Mouse (Mus musculus): Measurements from ENCODE around the gene Dnaja3. TPM values are rescaled to one million over a fixed set of nuclear protein-coding genes. Genes with fewer than 3 reads are reported as not detected.

The Dnaja3 gene
- polyA plus RNA-seq, 1 experiment: 21.3 TPM

DNA sequence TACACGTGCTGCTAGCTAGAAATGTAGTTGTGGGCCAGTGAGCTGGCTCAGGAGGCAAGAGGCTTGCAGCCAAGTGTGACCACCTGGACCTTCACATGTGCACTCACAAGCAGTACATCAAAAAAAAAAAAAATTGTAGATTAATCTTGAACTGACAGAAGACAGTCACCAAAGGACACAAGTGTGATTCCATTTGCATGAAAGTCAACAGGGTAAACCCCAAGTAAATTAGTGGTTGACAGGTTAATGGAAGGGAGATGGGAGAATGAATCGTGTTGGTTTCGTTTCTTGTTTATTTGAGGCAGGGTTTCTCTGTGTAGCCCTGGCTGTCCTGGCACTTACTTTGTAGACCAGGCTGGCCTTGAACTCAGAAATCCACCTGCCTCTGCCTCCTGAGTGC is 78.1 kb downstream of the Dnaja3 start:
- Histone ChIP-seq H3K4me3 (ENCODE audit: insufficient read depth, low read length) (peak overlapping the region; percentile 71; the same call in 1 of the 2 replicates), H3K4me1 (ENCODE audit: control insufficient read depth, insufficient read depth, low read length) (peaks cover 7% of the 10 kb centered on the region), H3K27ac (ENCODE audit: insufficient read depth, low read depth, low read length) (no peak overlapping the region)
- TF ChIP-seq CTCF (IDR thresholded peaks at IDR 0.05; ENCODE audit: low read depth, low read length) (no peak), POLR2A (IDR thresholded peaks at IDR 0.05; ENCODE audit: borderline replicate concordance, low read depth, low read length) (no peak)

GRCm38 (mm10) chr16:4718753-4719518 is 79.1 kb downstream of the Dnaja3 start, which contains the start of gene Nmral1:
Nmral1 (minus strand) TSS chr16:4719356.
- Histone ChIP-seq H3K4me3 (ENCODE audit: insufficient read depth, low read length) (peak within 1 kb of the TSS; percentile 71), H3K4me1 (ENCODE audit: control insufficient read depth, insufficient read depth, low read length) (peaks cover 17% of the 10 kb centered on the region), H3K27ac (ENCODE audit: insufficient read depth, low read depth, low read length) (peak within 1 kb of the TSS; percentile 35)
- no peak for TF ChIP-seq POLR2A (IDR thresholded peaks at IDR 0.05; ENCODE audit: borderline replicate concordance, low read depth, low read length)
- TF ChIP-seq CTCF (IDR thresholded peaks at IDR 0.05; ENCODE audit: low read depth, low read length): no peak

- TF ChIP-seq CTCF (IDR thresholded peaks at IDR 0.05; ENCODE audit: low read depth, low read length) (no peak), POLR2A (IDR thresholded peaks at IDR 0.05; ENCODE audit: borderline replicate concordance, low read depth, low read length) (no peak)
- peak overlapping the region; percentile 24 for H3K4me3 ChIP-seq (ENCODE audit: insufficient read depth, low read length)
- H3K27ac ChIP-seq (ENCODE audit: insufficient read depth, low read depth, low read length): peak overlapping the region; percentile 96
- peaks cover 26% of the 10 kb centered on the region for H3K4me1 ChIP-seq (ENCODE audit: control insufficient read depth, insufficient read depth, low read length)
These were observed 82.5 kb downstream of the Dnaja3 start for GRCm38 (mm10) chr16:4722128-4722914.

GRCm38 (mm10) chr16:4722915-4723209 is 83.1 kb downstream of the Dnaja3 start:
- peaks cover 26% of the 10 kb centered on the region for H3K4me1 ChIP-seq (ENCODE audit: control insufficient read depth, insufficient read depth, low read length)
- peak overlapping the region; percentile 96 for H3K27ac ChIP-seq (ENCODE audit: insufficient read depth, low read depth, low read length)
- TF ChIP-seq CTCF (IDR thresholded peaks at IDR 0.05; ENCODE audit: low read depth, low read length): no peak
- no peak for TF ChIP-seq POLR2A (IDR thresholded peaks at IDR 0.05; ENCODE audit: borderline replicate concordance, low read depth, low read length)
- H3K4me3 ChIP-seq (ENCODE audit: insufficient read depth, low read length): peak overlapping the region; percentile 8

GRCm38 (mm10) chr16:4725266-4725665 is 85.5 kb downstream of the Dnaja3 start:
- H3K27ac ChIP-seq (ENCODE audit: insufficient read depth, low read depth, low read length): no peak overlapping the region
- no peak overlapping the region for H3K4me3 ChIP-seq (ENCODE audit: insufficient read depth, low read length)
- H3K4me1 ChIP-seq (ENCODE audit: control insufficient read depth, insufficient read depth, low read length): peaks cover 36% of the 10 kb centered on the region
- TF ChIP-seq CTCF (IDR thresholded peaks at IDR 0.05; ENCODE audit: low read depth, low read length) (no peak), POLR2A (IDR thresholded peaks at IDR 0.05; ENCODE audit: borderline replicate concordance, low read depth, low read length) (no peak)

- peak within 1 kb of the TSS; percentile 66 for H3K4me3 ChIP-seq (ENCODE audit: insufficient read depth, low read length)
- H3K4me1 ChIP-seq (ENCODE audit: control insufficient read depth, insufficient read depth, low read length): peaks cover 40% of the 10 kb centered on the region
- peak within 1 kb of the TSS; percentile 74 for H3K27ac ChIP-seq (ENCODE audit: insufficient read depth, low read depth, low read length)
- TF ChIP-seq POLR2A (IDR thresholded peaks at IDR 0.05; ENCODE audit: borderline replicate concordance, low read depth, low read length) (no peak; the same call in 1 of the 2 replicates), CTCF (IDR thresholded peaks at IDR 0.05; ENCODE audit: low read depth, low read length) (no peak)
These were observed 86.2 kb downstream of the Dnaja3 start, which contains the start of gene Hmox2 for GRCm38 (mm10) chr16:4725780-4726527. Hmox2 (plus strand) TSS chr16:4726361.

- peaks cover 43% of the 10 kb centered on the region for H3K4me1 ChIP-seq (ENCODE audit: control insufficient read depth, insufficient read depth, low read length)
These were observed 86.8 kb downstream of the Dnaja3 start for GRCm38 (mm10) chr16:4726528-4727128.

DNA sequence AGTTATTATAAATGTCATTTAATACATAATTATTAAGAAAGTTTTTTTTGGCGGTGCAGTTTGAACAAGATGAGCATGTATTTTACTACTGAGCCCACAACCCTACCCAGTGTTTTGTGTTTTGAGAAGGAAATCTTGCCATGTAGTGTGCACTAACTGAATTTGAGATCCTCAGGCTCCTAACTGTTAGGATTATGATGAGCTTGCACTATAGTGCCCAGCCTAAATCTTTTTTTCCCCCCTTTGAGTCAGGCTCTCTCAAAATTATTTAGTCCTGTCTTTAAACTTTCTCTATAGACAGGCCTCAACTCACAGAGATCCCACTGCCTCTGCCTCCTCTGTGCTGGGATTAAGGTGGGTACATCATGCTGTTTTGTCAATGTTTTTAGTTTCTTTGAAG is 87.7 kb downstream of the Dnaja3 start:
- Histone ChIP-seq H3K27ac (ENCODE audit: insufficient read depth, low read depth, low read length) (peak overlapping the region; percentile 65), H3K4me3 (ENCODE audit: insufficient read depth, low read length) (peak overlapping the region; percentile 37), H3K4me1 (ENCODE audit: control insufficient read depth, insufficient read depth, low read length) (peaks cover 46% of the 10 kb centered on the region)
- TF ChIP-seq POLR2A (IDR thresholded peaks at IDR 0.05; ENCODE audit: borderline replicate concordance, low read depth, low read length) (no peak), CTCF (IDR thresholded peaks at IDR 0.05; ENCODE audit: low read depth, low read length) (no peak)

More at GRCm38 (mm10) chr16:4726528-4727128, 86.8 kb downstream of the Dnaja3 start:
- peak overlapping the region; percentile 39 for H3K27ac ChIP-seq (ENCODE audit: insufficient read depth, low read depth, low read length)
- no peak for TF ChIP-seq CTCF (IDR thresholded peaks at IDR 0.05; ENCODE audit: low read depth, low read length)
- no peak for TF ChIP-seq POLR2A (IDR thresholded peaks at IDR 0.05; ENCODE audit: borderline replicate concordance, low read depth, low read length)
- peak overlapping the region; percentile 66 for H3K4me3 ChIP-seq (ENCODE audit: insufficient read depth, low read length)

DNA sequence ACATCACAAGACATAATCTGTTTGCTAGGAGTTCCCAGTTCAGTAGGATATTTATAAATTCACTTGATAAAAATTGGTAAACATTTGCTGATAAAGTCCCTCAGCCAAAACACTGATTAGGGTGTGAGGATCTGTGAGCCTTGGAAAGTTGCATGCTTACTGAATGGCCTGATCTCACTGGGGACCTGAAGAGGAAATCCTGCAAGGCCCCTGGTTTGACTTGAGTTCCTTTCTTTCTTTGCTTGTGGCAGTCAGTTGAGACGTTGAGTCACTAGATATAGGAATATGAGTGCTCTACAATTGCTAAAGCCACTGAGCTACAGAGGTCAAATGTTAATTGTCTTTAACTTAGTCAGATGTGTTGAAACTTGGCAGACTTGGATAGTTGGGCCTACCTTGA is 88.2 kb downstream of the Dnaja3 start:
- Histone ChIP-seq H3K4me1 (ENCODE audit: control insufficient read depth, insufficient read depth, low read length) (peaks cover 42% of the 10 kb centered on the region), H3K4me3 (ENCODE audit: insufficient read depth, low read length) (peak overlapping the region; percentile 37; the same call in 1 of the 2 replicates), H3K27ac (ENCODE audit: insufficient read depth, low read depth, low read length) (peak overlapping the region; percentile 65)
- TF ChIP-seq POLR2A (IDR thresholded peaks at IDR 0.05; ENCODE audit: borderline replicate concordance, low read depth, low read length): no peak
- TF ChIP-seq CTCF (IDR thresholded peaks at IDR 0.05; ENCODE audit: low read depth, low read length): no peak
